14 mouse cellular contexts compared by ENCODE assay signal in the genomic region with DNA sequence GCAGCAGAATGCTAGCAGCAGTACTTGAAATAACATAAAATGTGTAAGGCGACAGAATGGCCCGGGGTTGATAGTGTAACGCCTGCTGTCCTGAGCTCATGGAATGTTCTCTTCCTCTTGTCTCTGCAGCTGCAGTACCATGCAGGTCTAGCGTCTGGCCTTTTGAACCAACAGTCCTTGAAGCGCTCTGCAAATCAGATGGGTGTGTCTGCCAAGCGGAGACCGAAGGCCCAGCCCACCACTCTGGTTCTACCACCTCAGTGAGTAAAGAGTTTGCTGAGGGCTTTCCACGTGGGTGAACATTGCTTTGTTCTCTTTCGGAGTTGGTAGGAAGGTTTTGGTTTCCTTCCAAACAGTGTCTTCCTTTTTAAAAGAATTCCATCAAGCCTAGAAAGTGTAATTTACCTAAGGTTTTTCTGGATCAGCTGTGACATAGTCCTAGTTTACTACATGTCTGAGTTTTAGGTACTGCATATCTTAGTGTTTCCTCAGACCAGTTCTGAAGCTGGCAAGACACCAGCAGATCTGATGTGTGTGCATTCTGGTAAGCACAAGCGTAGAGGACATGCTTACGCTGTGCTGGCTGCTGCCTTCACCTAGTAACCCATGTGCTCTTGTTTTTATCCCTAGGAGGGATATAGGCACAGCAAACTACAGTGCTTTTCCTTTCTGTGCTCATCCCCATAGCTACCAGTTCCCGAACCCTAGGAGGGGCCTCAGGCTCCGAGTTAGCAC.
A peak's percentile ranks its signal among the peaks of the same experiment; 100 is the strongest.
DNase-seq lines count a peak whose midpoint lies in the region; ATAC-seq and TF ChIP-seq lines count a peak whose summit lies in the region.
"Had no signal": no experiment of that assay in that cellular context is flagged by ENCODE, and none has a peak within 500 bp of the region (broad histone marks: within the 10 kb centered on the region; RNA-seq: fewer than 3 reads in every experiment).

No protein-coding gene starts in this region.

- no peaks in the 10 kb centered on the region for H3K9me3 ChIP-seq in heart, embryonic 10.5 days
- no peaks in the 10 kb centered on the region for H3K9me3 ChIP-seq in lung, postnatal 0 days (ENCODE audit: low read length)
- H3K9me3 ChIP-seq in stomach, postnatal 0 days (ENCODE audit: control insufficient read depth, low read length), result no peaks in the 10 kb centered on the region
- H3K9me3 ChIP-seq in hindbrain, embryonic 12.5 days (replicated peaks), result no peaks in the 10 kb centered on the region
- H3K9me3 ChIP-seq: hindbrain, embryonic 15.5 days; limb, embryonic 15.5 days; neural tube, embryonic 13.5 days had no signal

- intact Hi-C loops in heart, postnatal 10 days (cut with DNase I), result no loop called here

- peak; percentile 81 for ATAC-seq in lung, postnatal 0 days
- no peak for ATAC-seq in stomach, postnatal 0 days (ENCODE audit: low FRiP score, low TSS enrichment)
- no peak for ATAC-seq in hindbrain, embryonic 12.5 days (ENCODE audit: low FRiP score)
- ATAC-seq: CD4-positive, CD25-positive, alpha-beta regulatory T cell, adult 4 months; midbrain, embryonic 16.5 days had no signal

- 0 out of 2 replicates have a peak, but pooled peaks cover 4% of the 10 kb centered on the region for H3K36me3 ChIP-seq in heart, embryonic 10.5 days
- H3K36me3 ChIP-seq in lung, postnatal 0 days (ENCODE audit: insufficient read depth, low read length), result no peaks in the 10 kb centered on the region
- no peaks in the 10 kb centered on the region for H3K36me3 ChIP-seq in stomach, postnatal 0 days (ENCODE audit: control insufficient read depth, insufficient read depth, low read length)
- H3K36me3 ChIP-seq in hindbrain, embryonic 12.5 days, result no peaks in the 10 kb centered on the region
- H3K36me3 ChIP-seq: hindbrain, embryonic 15.5 days; limb, embryonic 15.5 days; neural tube, embryonic 13.5 days had no signal

- 0 out of 2 replicates have a peak overlapping the region, but pooled peaks have one; percentile 10 for H3K27ac ChIP-seq in heart, embryonic 10.5 days
- peak overlapping the region; percentile 41 for H3K27ac ChIP-seq in layer of hippocampus, adult 2 months
- no peak overlapping the region; the same call in 1 of the 2 replicates for H3K27ac ChIP-seq in lung, postnatal 0 days (ENCODE audit: low read length)
- no peak overlapping the region for H3K27ac ChIP-seq in stomach, postnatal 0 days (replicated peaks)
- no peak overlapping the region for H3K27ac ChIP-seq in hindbrain, embryonic 12.5 days
- H3K27ac ChIP-seq: hindbrain, embryonic 15.5 days; limb, embryonic 15.5 days; neural tube, embryonic 13.5 days had no signal

- no peak for TF ChIP-seq CTCF in layer of hippocampus, adult 2 months (conservative IDR thresholded peaks at IDR 0.05)
- TF ChIP-seq CTCF in lung, postnatal 0 days (IDR thresholded peaks at IDR 0.05), result no peak
- no peak for TF ChIP-seq CTCF in stomach, postnatal 0 days (IDR thresholded peaks at IDR 0.05; ENCODE audit: low read depth)

- no peak for DNase-seq in heart, embryonic 10.5 days (ENCODE audit: low spot score)
- DNase-seq in heart, postnatal 10 days, result no peak
- no peak for DNase-seq in layer of hippocampus, adult 2 months (ENCODE audit: low spot score in 2 of 2)
- no peak for DNase-seq in layer of hippocampus, postnatal 36 days
- DNase-seq in lung, postnatal 0 days (ENCODE audit: low spot score), result peak; percentile 78
- peak; percentile 51 for DNase-seq in stomach, postnatal 0 days (ENCODE audit: low spot score)
- DNase-seq in testis, postnatal 10 days (ENCODE audit: low spot score), result no peak
- DNase-seq: cerebellum, postnatal 36 days had no signal

- H3K9ac ChIP-seq in lung, postnatal 0 days (replicated peaks; ENCODE audit: low read depth), result no peak overlapping the region
- no peak overlapping the region for H3K9ac ChIP-seq in stomach, postnatal 0 days (ENCODE audit: low read length)
- H3K9ac ChIP-seq in hindbrain, embryonic 12.5 days, result no peak overlapping the region
- H3K9ac ChIP-seq: hindbrain, embryonic 15.5 days; limb, embryonic 15.5 days; neural tube, embryonic 13.5 days had no signal

- TF ChIP-seq EP300 in lung, postnatal 0 days (IDR thresholded peaks at IDR 0.05), result no peak
- no peak for TF ChIP-seq EP300 in stomach, postnatal 0 days (optimal IDR thresholded peaks at IDR 0.05)

- no peaks in the 10 kb centered on the region for H3K27me3 ChIP-seq in heart, embryonic 10.5 days (ENCODE audit: insufficient read depth, poor library complexity, severe bottlenecking)
- no peaks in the 10 kb centered on the region for H3K27me3 ChIP-seq in lung, postnatal 0 days (replicated peaks; ENCODE audit: insufficient read depth, low read length)
- no peaks in the 10 kb centered on the region for H3K27me3 ChIP-seq in stomach, postnatal 0 days (ENCODE audit: control insufficient read depth, insufficient read depth, low read length)
- no peaks in the 10 kb centered on the region for H3K27me3 ChIP-seq in hindbrain, embryonic 12.5 days
- H3K27me3 ChIP-seq: hindbrain, embryonic 15.5 days; limb, embryonic 15.5 days; neural tube, embryonic 13.5 days had no signal

- H3K4me1 ChIP-seq in heart, embryonic 10.5 days, result peaks cover 19% of the 10 kb centered on the region
- H3K4me1 ChIP-seq in lung, postnatal 0 days (ENCODE audit: insufficient read depth, low read depth, low read length), result peaks cover 6% of the 10 kb centered on the region; the same call in 1 of the 2 replicates
- H3K4me1 ChIP-seq in stomach, postnatal 0 days (replicated peaks; ENCODE audit: control insufficient read depth, insufficient read depth), result no peaks in the 10 kb centered on the region; the same call in 1 of the 2 replicates
- H3K4me1 ChIP-seq in hindbrain, embryonic 12.5 days, result peaks cover 22% of the 10 kb centered on the region

- 55% methylated on average over 13 of the region's 13 CpGs for WGBS in heart, embryonic 10.5 days
- WGBS in lung, postnatal 0 days, result 34% methylated on average over 13 of the region's 13 CpGs
- WGBS in stomach, postnatal 0 days, result 43% methylated on average over 13 of the region's 13 CpGs
- 62% methylated on average over 13 of the region's 13 CpGs for WGBS in hindbrain, embryonic 12.5 days

- peak overlapping the region; percentile 17; the same call in 1 of the 2 replicates for H3K4me2 ChIP-seq in lung, postnatal 0 days (replicated peaks; ENCODE audit: low read depth, low read length)
- no peak overlapping the region for H3K4me2 ChIP-seq in stomach, postnatal 0 days (replicated peaks; ENCODE audit: low read depth)
- H3K4me2 ChIP-seq in hindbrain, embryonic 12.5 days (replicated peaks), result no peak overlapping the region
- H3K4me2 ChIP-seq: hindbrain, embryonic 15.5 days; limb, embryonic 15.5 days; neural tube, embryonic 13.5 days had no signal

- H3K4me3 ChIP-seq in heart, embryonic 10.5 days, result no peak overlapping the region
- H3K4me3 ChIP-seq in layer of hippocampus, adult 2 months, result no peak overlapping the region
- H3K4me3 ChIP-seq in lung, postnatal 0 days (ENCODE audit: low read depth, low read length), result no peak overlapping the region
- H3K4me3 ChIP-seq in stomach, postnatal 0 days (ENCODE audit: low read depth, low read length), result no peak overlapping the region
- H3K4me3 ChIP-seq in hindbrain, embryonic 12.5 days, result no peak overlapping the region
- H3K4me3 ChIP-seq: hindbrain, embryonic 15.5 days; limb, embryonic 15.5 days; neural tube, embryonic 13.5 days had no signal

Comparison
In these comparisons a context has a peak if more than half of its experiments do, and no peak if none do; other contexts are left out.
1. DNase-seq: peak in lung, postnatal 0 days (single experiment) and stomach, postnatal 0 days (single experiment); none in heart, embryonic 10.5 days (single experiment), heart, postnatal 10 days (0 of 2), layer of hippocampus, adult 2 months (0 of 2), layer of hippocampus, postnatal 36 days (0 of 2) and testis, postnatal 10 days (single experiment).
2. H3K27ac ChIP-seq: peak in heart, embryonic 10.5 days (single experiment) and layer of hippocampus, adult 2 months (single experiment); none in lung, postnatal 0 days (single experiment), stomach, postnatal 0 days (single experiment) and hindbrain, embryonic 12.5 days (single experiment).